Mouse (Mus musculus): ENCODE results near the gene Cd40lg.

DNA sequence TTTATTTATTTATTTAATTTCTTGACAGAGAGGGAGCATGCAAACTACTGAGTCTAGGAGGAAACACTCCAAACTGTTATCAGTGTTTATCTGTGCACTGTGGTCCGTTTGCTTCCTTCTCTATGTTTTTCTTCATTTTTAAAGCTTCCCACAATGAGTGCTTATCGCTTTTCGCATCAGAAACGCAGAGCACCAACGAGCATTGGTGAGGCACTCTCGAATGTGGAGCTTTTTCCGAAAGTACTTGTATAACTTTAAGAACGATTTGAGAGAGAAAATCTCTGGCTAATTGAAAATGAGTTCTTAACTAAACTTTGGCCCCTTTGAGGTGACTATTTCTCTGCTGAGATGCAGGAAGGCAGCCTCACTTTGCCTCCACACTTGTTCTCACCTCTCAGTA lies 24.6 kb upstream of the Cd40lg start:
- TF ChIP-seq POLR2A (IDR thresholded peaks at IDR 0.05; ENCODE audit: borderline replicate concordance, control insufficient read depth, low read depth, low read length), result no peak
- TF ChIP-seq CTCF (IDR thresholded peaks at IDR 0.05; ENCODE audit: control insufficient read depth, insufficient read depth, low read length), result no peak

Measured in bone marrow, adult 2 months (tissue).